Mouse (Mus musculus) thymus, postnatal 14 days (tissue): ENCODE results near the gene Arl2.
"Not testable (repeated sequence)": the region's sequence is repeated elsewhere in the genome, so short reads cannot be mapped to it uniquely, and the experiment has no call there.

Source experiments
- DNase-seq: peaks from one replicate; pipeline ENCODE4 v3.0.0; 2021

Gene Arl2

GRCm38 (mm10) chr19:6141394-6141749, at the start of gene Arl2:
Arl2 (minus strand) TSS chr19:6141548.
- peak; percentile 86 for DNase-seq

DNA sequence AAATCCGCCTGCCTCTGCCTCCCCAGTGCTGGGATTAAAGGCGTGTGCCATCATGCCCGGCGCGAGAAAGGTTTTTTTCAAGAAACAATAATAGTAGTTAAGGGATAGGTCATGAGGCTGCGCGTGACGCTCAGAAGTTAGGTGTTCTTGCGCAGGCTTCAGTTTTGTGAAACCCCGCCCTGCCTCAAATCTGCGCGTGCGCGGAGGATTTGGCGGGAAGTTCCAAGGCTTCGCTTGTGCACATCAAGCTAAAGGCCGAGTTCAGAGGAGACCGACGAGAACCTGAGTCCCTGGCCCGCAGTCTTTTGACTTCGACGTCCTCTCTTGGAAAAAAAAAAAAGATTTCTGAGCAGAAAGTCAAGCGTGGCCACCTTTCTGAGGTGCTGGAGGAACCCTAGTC, 42.8 kb upstream of the Arl2 start, which contains the start of gene Majin:
Gene Majin, plus strand, starts transcription at position 258 of the 400 bp plus-strand sequence.
- no peak for DNase-seq

DNA sequence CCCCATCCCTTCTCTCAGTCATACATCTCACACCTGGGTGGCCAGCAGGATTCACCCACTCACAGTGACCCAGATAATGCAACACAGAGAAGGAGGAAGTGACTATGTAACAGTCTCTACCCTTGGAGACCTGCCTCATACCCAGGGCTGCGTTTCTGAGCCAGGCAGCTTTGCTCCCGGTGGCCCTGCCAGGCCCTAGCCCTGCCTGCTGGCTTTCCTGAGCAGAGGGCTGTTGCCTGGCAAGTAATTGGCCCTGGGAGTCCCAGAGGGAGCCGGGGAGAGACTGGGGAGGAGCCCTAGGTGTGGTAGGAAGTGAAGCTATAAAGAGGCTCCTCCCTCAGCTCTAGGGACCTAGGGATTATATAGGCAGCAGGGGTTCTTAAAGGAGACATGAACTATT, 41.2 kb upstream of the Arl2 start:
- peak; percentile 4 for DNase-seq

- peak; percentile 16 for DNase-seq
These were observed 40.3 kb upstream of the Arl2 start for GRCm38 (mm10) chr19:6181629-6182028.

DNA sequence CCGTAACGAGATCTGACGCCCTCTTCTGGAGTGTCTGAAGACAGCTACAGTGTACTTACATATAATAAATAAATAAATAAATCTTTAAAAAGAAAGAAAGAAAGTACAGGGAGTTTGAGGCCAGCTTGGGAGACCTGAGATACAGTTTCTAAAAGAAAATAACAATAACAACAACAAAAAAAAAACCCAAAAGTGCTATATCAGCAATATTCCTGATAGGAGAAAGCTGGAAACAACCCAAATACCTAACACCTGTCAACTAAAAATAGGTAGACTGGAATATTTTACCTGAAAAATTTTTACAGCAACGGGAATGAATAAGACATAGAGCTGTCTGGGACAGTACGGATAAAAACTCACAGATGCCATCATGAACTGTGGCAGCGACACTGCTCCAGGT, 37.4 kb upstream of the Arl2 start:
- no peak for DNase-seq

GRCm38 (mm10) chr19:6174771-6175170, 33.4 kb upstream of the Arl2 start:
- DNase-seq, result no peak

- DNase-seq, result no peak
These were observed 29.9 kb upstream of the Arl2 start for GRCm38 (mm10) chr19:6171215-6171614.

GRCm38 (mm10) chr19:6166750-6167149, 25.4 kb upstream of the Arl2 start:
- DNase-seq, result no peak

GRCm38 (mm10) chr19:6163872-6164547, 22.7 kb upstream of the Arl2 start:
- DNase-seq, result no peak

GRCm38 (mm10) chr19:6157220-6157619, 15.9 kb upstream of the Arl2 start:
- no peak for DNase-seq

- no peak for DNase-seq
These were observed 15.0 kb upstream of the Arl2 start for GRCm38 (mm10) chr19:6156372-6156771.

- DNase-seq, result no peak
These were observed 13.8 kb upstream of the Arl2 start for GRCm38 (mm10) chr19:6155174-6155573.

GRCm38 (mm10) chr19:6144842-6145241, 3.5 kb upstream of the Arl2 start:
- DNase-seq, result no peak

DNA sequence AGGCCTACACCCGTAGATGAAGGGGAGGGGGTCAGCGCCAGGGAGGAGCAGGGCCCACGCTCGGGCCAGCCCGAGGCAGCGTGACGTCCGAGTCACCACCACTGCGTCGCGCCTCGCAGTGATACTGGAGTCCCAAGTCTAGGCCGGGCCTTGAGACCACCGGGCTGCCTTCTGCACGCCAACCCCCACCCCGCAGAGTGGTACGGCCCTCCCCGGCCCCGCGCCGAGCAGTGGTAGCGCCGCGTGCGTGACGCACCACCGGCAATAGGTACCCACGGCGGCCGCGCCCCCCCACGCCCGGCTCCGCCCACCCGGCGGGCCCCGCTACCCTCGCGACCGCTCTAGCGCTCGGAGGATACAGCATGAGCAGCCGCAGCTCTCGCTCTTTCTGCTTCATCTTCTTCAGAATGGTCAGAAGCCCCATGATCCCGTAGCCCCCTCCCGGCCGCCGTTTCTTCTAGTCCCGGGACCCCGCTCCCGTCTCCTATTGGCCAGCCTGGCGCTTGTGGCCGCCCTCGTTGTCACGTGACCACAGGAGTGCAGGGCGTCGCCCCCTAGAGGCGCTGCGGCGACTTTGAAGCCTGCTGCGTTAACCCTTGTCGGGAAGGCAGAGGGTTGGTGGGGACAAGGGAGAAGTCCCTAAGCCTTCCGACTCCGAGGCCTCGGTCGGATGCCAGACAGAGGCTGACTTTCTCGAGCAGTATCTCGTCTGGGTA, 512 bp downstream of the Arl2 start, which contains the start of gene Batf2:
Gene Batf2, plus strand, starts transcription at position 306 of the 716 bp plus-strand sequence.
- peak; percentile 94 for DNase-seq

GRCm38 (mm10) chr19:6140374-6140677, 1.0 kb downstream of the Arl2 start:
- DNase-seq, result no peak

DNA sequence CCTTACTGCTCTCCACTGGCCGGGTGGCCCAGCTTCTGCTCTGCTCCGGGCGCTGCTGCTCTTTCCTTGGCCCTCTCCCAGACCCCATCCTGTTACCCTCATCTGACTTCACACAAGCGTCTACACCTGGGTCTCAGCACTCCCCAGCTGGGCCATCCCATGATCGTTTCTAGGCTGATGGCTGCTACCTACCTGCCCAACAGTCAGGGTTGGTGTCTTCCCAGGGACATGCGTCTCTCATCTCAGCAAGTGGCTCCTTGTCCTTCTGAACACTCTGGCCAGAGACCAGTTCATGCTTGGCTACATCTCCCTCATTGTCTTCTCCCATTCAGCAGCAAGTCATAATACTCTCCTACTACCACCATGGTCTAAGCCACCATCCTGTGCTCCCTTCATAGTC, 1.6 kb downstream of the Arl2 start:
- DNase-seq, result no peak

DNA sequence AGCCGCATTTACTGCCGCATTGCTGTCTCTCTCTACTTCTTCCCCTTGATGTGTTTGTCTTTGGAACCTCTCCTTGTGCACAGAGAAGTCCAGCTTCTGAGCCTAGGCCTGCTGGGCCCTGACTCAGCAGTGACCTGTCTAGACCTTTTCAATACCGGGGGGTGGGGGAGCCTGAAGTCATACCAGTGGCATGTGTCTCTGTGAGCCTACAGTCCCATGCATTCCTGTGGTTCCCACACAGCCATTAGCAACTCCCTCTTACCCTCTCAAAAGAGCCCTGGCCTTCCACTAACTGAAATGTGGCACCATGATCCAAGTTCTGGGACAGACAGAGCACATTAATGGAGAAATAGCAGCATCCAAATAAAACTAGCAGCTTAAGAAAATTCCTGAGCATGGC, 5.0 kb downstream of the Arl2 start:
- DNase-seq, result no peak

DNA sequence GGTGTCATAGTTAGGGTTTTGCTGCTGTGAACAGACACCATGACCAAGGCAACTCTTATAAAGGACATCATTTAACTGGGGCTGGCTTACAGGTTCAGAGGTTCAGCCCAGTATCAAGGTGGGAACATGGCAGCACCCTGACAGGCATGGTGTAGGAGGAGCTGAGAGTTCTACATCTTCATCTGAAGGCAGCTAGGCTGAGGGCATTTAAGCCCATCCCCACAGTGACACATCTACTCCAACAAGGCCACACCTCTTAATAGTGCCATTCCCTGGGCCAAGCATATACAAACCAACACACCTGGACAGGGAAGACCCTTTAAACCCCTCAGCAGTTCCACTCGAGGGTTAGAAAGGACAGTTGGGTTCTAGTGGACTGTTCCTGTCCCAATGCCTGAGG, 8.2 kb downstream of the Arl2 start:
- not testable (repeated sequence) for DNase-seq

DNA sequence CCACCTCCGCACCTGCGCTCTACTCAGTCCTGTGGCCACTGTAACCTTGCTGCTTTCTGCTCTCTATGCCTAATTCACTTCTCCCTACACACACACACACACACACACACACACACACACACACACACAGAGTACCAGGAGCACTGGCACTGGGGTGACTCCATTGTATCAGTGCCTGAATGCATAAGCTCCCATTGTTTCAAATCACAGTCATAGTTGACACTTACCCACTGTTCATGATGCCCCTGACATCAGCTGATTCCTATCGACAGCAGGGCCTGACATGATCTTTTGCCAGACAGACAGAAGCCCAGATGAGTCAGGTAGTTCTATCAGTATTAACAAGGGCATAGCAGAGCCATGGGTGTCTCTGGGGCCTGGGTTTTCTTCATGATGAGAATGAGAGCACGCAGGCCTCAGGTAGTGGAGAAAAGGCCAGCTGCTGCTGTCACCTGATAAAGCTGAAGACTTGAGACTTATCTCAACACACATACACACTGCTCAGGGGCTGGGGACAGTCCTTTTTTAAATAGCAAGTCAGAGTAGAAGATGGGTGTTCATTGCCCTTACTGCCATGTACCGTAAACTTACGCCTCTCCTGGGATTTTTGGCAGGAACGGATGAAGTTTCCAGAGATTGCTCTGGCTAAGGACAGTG, 9.0 kb downstream of the Arl2 start:
- no peak for DNase-seq

DNA sequence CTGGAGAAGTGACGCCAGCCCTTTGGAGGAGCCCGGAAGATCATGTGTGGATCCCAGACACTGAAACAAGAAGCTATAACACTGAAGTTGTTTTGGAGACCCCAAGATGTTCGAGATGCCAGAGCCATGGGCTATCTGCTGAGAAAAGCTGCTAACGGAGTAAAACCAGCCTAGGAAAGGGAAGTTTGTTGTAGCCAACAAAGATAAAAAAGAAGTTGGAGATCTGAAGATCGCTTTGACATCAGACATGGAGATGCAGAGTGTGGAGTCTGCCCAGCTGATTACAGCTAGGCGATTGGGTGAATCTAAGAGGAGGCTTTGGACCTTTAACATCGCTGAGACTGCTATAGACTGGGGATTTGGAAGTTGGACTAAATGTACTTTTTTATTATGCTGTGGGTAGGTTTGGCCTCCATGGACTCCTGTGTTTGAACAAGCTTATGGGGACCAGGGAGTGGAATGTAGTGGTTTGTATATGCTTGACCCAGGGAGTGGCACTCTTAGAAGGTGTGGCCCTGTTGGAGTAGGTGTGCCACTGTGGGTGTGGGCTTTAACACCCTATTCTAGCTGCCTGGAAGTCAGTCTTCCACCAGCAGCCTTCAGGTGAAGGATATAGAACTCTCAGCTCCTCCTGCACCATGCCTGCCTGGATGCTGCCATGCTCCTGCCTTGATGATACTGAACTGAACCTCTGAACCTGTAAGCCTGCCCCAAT, 10.8 kb downstream of the Arl2 start:
- not testable (repeated sequence) for DNase-seq

- DNase-seq, result peak; percentile 97
These were observed 13.5 kb downstream of the Arl2 start, which contains the start of gene Snx15 for GRCm38 (mm10) chr19:6127760-6128341. Snx15 (minus strand) TSS chr19:6128304.

DNA sequence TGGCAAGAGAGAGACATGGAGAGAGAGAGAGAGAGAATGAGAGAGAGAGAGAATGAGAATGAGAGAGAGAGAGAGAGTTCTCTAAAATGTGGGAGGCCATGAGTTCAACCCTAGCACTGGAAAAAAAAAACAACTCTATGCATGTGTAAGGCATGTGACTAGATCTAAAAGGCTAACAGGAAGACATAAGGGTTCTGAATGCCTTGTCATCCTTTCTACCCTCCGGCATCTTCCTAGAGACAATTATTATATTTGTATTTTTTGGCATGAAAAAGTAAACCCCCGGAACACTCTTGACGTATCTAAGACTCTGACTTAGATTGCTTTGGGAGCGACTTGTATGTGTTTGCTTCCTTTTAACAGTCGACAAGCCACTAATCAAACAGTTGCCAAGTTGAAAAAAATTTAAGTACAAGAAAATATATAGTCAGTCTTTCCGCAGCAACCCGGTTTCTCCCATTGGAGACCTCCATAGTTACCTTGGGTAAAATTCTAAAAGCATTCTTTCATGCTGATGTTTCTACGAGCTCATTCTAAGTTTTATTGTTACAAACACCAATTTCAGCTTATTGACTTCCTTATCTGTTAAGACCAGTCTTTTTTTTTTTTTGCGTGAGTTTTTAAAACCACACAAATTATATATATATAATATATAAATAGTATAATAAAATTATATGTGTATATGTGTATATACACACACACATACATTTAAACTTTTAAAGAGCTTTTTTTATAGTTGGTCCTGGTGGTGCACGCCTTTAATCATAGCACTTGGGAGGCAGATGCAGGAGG, 14.4 kb downstream of the Arl2 start:
- no peak for DNase-seq
